Mouse (Mus musculus): ENCODE data around the gene Gm20837. TPM values are rescaled to one million over a fixed set of nuclear protein-coding genes. Genes with fewer than 3 reads are reported as not detected.
"Not testable (repeated sequence)": the region's sequence is repeated elsewhere in the genome, so short reads cannot be mapped to it uniquely, and the experiment has no call there.

Gene Gm20837
- total RNA-seq (2021): not detected

GRCm38 (mm10) chrY:90400948-90401347 lies at the start of gene Gm20837:
Gene Gm20837, plus strand, starts transcription at chrY:90401248.
- intact Hi-C loops (cut with DNase I); DNase-seq (ENCODE audit: low spot score in 2 of 2): not testable (repeated sequence)
